10 mouse cellular contexts compared by ENCODE assay signal in genomic region chr11:97422507-97422906, GRCm38 (mm10). TPM values are rescaled to one million over a fixed set of nuclear protein-coding genes. Genes with fewer than 3 reads are reported as not detected.
DNase-seq lines count a peak whose midpoint lies in the region; ATAC-seq and TF ChIP-seq lines count a peak whose summit lies in the region.
"Had no signal": no experiment of that assay in that cellular context is flagged by ENCODE, and none has a peak within 500 bp of the region (broad histone marks: within the 10 kb centered on the region; RNA-seq: fewer than 3 reads in every experiment).

No protein-coding gene starts in this region.

- no peak overlapping the region for H3K27ac ChIP-seq in kidney, embryonic 15.5 days
- no peak overlapping the region for H3K27ac ChIP-seq in kidney, adult 2 months (ENCODE audit: insufficient read depth, low read depth, low read length)
- H3K27ac ChIP-seq in embryonic facial prominence, embryonic 11.5 days (replicated peaks; ENCODE audit: low read depth, low read length): no peak overlapping the region
- H3K27ac ChIP-seq in limb, embryonic 10.5 days: peak overlapping the region; percentile 80

- no peak for TF ChIP-seq POLR2A in kidney, adult 2 months (IDR thresholded peaks at IDR 0.05; ENCODE audit: low read depth, low read length)

- no peak for DNase-seq in kidney, adult 2 months
- peak; percentile 88 for DNase-seq in brain, adult 2 months (ENCODE audit: low read depth, low spot score)
- DNase-seq in embryonic facial prominence, embryonic 11.5 days (ENCODE audit: low spot score): no peak
- peak; percentile 34 for DNase-seq in limb, embryonic 10.5 days (ENCODE audit: low spot score)
- DNase-seq in cerebellum, adult 8-10 months: no peak
- no peak for DNase-seq in embryo, embryonic 10.5 days (ENCODE audit: low spot score)
- DNase-seq: adrenal gland, postnatal 25 days; heart, adult 11 months had no signal

- no peaks in the 10 kb centered on the region for H3K36me3 ChIP-seq in kidney, embryonic 15.5 days
- no peaks in the 10 kb centered on the region for H3K36me3 ChIP-seq in kidney, adult 2 months (ENCODE audit: control insufficient read depth, insufficient read depth, low read length)
- no peaks in the 10 kb centered on the region for H3K36me3 ChIP-seq in embryonic facial prominence, embryonic 11.5 days (replicated peaks; ENCODE audit: control insufficient read depth, insufficient read depth, low read depth, low read length)
- H3K36me3 ChIP-seq in limb, embryonic 10.5 days: no peaks in the 10 kb centered on the region

- no peaks in the 10 kb centered on the region for H3K27me3 ChIP-seq in kidney, embryonic 15.5 days
- no peaks in the 10 kb centered on the region for H3K27me3 ChIP-seq in kidney, adult 2 months (replicated peaks; ENCODE audit: control insufficient read depth, insufficient read depth, low read length)
- H3K27me3 ChIP-seq in embryonic facial prominence, embryonic 11.5 days (ENCODE audit: control insufficient read depth, insufficient read depth, low read length): no peaks in the 10 kb centered on the region
- H3K27me3 ChIP-seq in limb, embryonic 10.5 days (ENCODE audit: low read depth, poor library complexity, severe bottlenecking): no peaks in the 10 kb centered on the region

- no peak overlapping the region for H3K4me2 ChIP-seq in kidney, embryonic 15.5 days
- H3K4me2 ChIP-seq in embryonic facial prominence, embryonic 11.5 days (ENCODE audit: low read depth, low read length): no peak overlapping the region

- no peak for TF ChIP-seq CTCF in kidney, adult 2 months (conservative IDR thresholded peaks at IDR 0.05; ENCODE audit: insufficient read depth, insufficient read length, low read depth, low read length)

- no peaks in the 10 kb centered on the region for H3K9me3 ChIP-seq in kidney, embryonic 15.5 days (replicated peaks)
- no peaks in the 10 kb centered on the region for H3K9me3 ChIP-seq in embryonic facial prominence, embryonic 11.5 days (replicated peaks; ENCODE audit: control insufficient read depth, low read length)
- no peaks in the 10 kb centered on the region for H3K9me3 ChIP-seq in limb, embryonic 10.5 days (replicated peaks)

- ATAC-seq in kidney, embryonic 15.5 days (replicated peaks; ENCODE audit: low FRiP score): no peak
- no peak for ATAC-seq in embryonic facial prominence, embryonic 11.5 days (replicated peaks; ENCODE audit: insufficient number of reproducible peaks, low FRiP score, low TSS enrichment, low read depth)
- ATAC-seq in megakaryocyte progenitor cell, adult 5-6 weeks (replicated peaks; ENCODE audit: poor library complexity): no peak

- peaks cover 26% of the 10 kb centered on the region for H3K4me1 ChIP-seq in kidney, embryonic 15.5 days
- no peaks in the 10 kb centered on the region for H3K4me1 ChIP-seq in kidney, adult 2 months (ENCODE audit: control insufficient read depth, insufficient read depth, low read length)
- H3K4me1 ChIP-seq in embryonic facial prominence, embryonic 11.5 days (ENCODE audit: control insufficient read depth, insufficient read depth, low read length): peaks cover 7% of the 10 kb centered on the region; the same call in 1 of the 2 replicates
- peaks cover 51% of the 10 kb centered on the region for H3K4me1 ChIP-seq in limb, embryonic 10.5 days

- WGBS in kidney, embryonic 15.5 days: 62% methylated on average over 4 of the region's 4 CpGs
- 76% methylated on average over 4 of the region's 4 CpGs for WGBS in kidney, adult 2 months
- 29% methylated on average over 4 of the region's 4 CpGs for WGBS in embryonic facial prominence, embryonic 11.5 days
- WGBS in limb, embryonic 10.5 days: 54% methylated on average over 4 of the region's 4 CpGs

- no peak overlapping the region for H3K4me3 ChIP-seq in kidney, embryonic 15.5 days (replicated peaks)
- H3K4me3 ChIP-seq in kidney, adult 2 months (ENCODE audit: insufficient read depth, low read depth, low read length): no peak overlapping the region
- no peak overlapping the region for H3K4me3 ChIP-seq in embryonic facial prominence, embryonic 11.5 days (ENCODE audit: low read depth, low read length)
- H3K4me3 ChIP-seq in limb, embryonic 10.5 days: no peak overlapping the region

- H3K9ac ChIP-seq in kidney, embryonic 15.5 days: 0 out of 2 replicates have a peak overlapping the region, but pooled peaks have one; percentile 8
- H3K9ac ChIP-seq in embryonic facial prominence, embryonic 11.5 days (replicated peaks; ENCODE audit: low read length): peak overlapping the region; percentile 8; the same call in 1 of the 2 replicates

RNA-seq across cellular contexts. Expression of gene Arhgap23, which starts 7.2 kb away (rescaled TPM):
- 4.6 and 5.9 TPM in 2 replicates for polyA plus RNA-seq in kidney, embryonic 15.5 days (2015; fragmentation: Nextera tagmentation; extraction: Ambion mirVana)
- 14.9 and 17.1 TPM in 2 replicates for polyA plus RNA-seq in kidney, adult 2 months (2012; rRNA removed)
- polyA plus RNA-seq in embryonic facial prominence, embryonic 11.5 days (2014; fragmentation: Nextera tagmentation; extraction: Ambion mirVana): 3.1 and 4.2 TPM in 2 replicates
- 3.5 and 3.9 TPM in 2 replicates for polyA plus RNA-seq in limb, embryonic 10.5 days (2016; fragmentation: Nextera tagmentation; extraction: Ambion mirVana)
- total RNA-seq in megakaryocyte progenitor cell, adult 5-6 weeks (2015): 6.3 and 8.0 TPM in 2 replicates
- total RNA-seq in megakaryocyte progenitor cell, adult 5-6 weeks (2017): 5.6 and 6.1 TPM in 2 replicates

Comparison
In these comparisons a context has a peak if more than half of its experiments do, and no peak if none do; other contexts are left out.
1. DNase-seq: peak in brain, adult 2 months (single experiment) and limb, embryonic 10.5 days (single experiment); none in kidney, adult 2 months (single experiment), embryonic facial prominence, embryonic 11.5 days (single experiment), cerebellum, adult 8-10 months (single experiment) and embryo, embryonic 10.5 days (single experiment).